Mouse (Mus musculus) hindbrain, embryonic 13.5 days (tissue): ENCODE results near the gene Naa50. TPM values are rescaled to one million over a fixed set of nuclear protein-coding genes. Genes with fewer than 3 reads are reported as not detected.

Source experiments
- ATAC-seq: fragments of 200-750 bp; cut with Nextera tagmentation; 2 replicates; pipeline ENCODE4 v1.8.0; 2017; ENCODE audit warnings: moderate TSS enrichment; ENCODE audit not compliant: low FRiP score
- H3K27ac ChIP-seq: fragments of 300-500 bp; sonication (generic); 2 replicates; pipeline ENCODE4 v1.5.1; 2015; ENCODE audit warnings: inconsistent platforms, mild to moderate bottlenecking, moderate library complexity
- H3K27me3 ChIP-seq: fragments of 300-500 bp; sonication (generic); 2 replicates; pipeline ENCODE4 v1.6.1; 2015; ENCODE audit warnings: mild to moderate bottlenecking, inconsistent platforms
- H3K36me3 ChIP-seq: fragments of 300-500 bp; sonication (generic); 2 replicates; pipeline ENCODE4 v1.6.1; 2015; ENCODE audit warnings: mild to moderate bottlenecking, inconsistent platforms
- H3K4me1 ChIP-seq: fragments of 300-500 bp; sonication (generic); replicated peaks from 2 replicates; pipeline ENCODE4 v1.6.1; 2015; ENCODE audit warnings: inconsistent platforms
- H3K4me2 ChIP-seq: fragments of 300-500 bp; sonication (generic); 2 replicates; pipeline ENCODE4 v1.6.1; 2015; ENCODE audit warnings: inconsistent platforms, mild to moderate bottlenecking, moderate library complexity
- H3K4me3 ChIP-seq: fragments of 300-500 bp; sonication (generic); 2 replicates; pipeline ENCODE4 v1.5.1; 2015; ENCODE audit warnings: mild to moderate bottlenecking, inconsistent platforms
- H3K9ac ChIP-seq: fragments of 300-500 bp; sonication (generic); 2 replicates; pipeline ENCODE4 v1.6.1; 2015; ENCODE audit warnings: mild to moderate bottlenecking, inconsistent platforms
- H3K9me3 ChIP-seq: fragments of 300-500 bp; sonication (generic); 2 replicates; pipeline ENCODE4 v1.6.1; 2016; ENCODE audit warnings: inconsistent platforms
- WGBS: fragments of 180-500 bp; shearing (Covaris S2); methylation state at CpG from one replicate; pipeline ENCODE4 v1.1.7; 2015; 5-methylcytosine and 5-hydroxymethylcytosine counted together
- polyA plus RNA-seq: library from polyadenylated mRNA; unstranded; fragments of >200 nt; fragmentation: Nextera tagmentation; extraction: Ambion mirVana; gene quantifications from 2 replicates; pipeline ENCODE4 v1.2.1, GENCODE M21; 2015

Naa50 gene
- polyA plus RNA-seq, 1 experiment from 2014 or later, result 65.8 TPM

DNA sequence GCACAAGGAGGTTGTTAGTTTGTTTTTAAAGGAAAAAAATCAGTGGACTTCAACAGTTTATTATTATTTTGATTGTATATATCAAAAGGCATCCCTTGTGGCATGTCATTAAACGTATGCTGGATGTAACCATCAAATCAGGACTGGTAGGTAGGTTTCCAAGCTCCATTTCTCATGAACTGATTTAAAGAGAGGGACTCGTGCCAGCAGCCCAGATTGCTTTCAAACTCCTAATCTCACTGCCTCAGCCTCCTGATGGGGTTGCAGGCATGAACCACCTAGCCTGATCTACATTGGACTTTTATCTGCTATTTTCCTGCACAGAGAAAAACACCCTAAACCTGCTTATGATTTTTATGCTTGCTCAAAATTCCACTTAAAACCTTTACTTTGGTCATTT lies 15.8 kb upstream of the Naa50 start:
- no peaks in the 10 kb centered on the region for H3K9me3 ChIP-seq
- WGBS, result 81% methylated on average over 2 of the region's 2 CpGs
- H3K36me3 ChIP-seq, result no peaks in the 10 kb centered on the region
- H3K4me2 ChIP-seq, result no peak overlapping the region
- no peak overlapping the region for H3K27ac ChIP-seq
- H3K9ac ChIP-seq, result no peak overlapping the region
- no peaks in the 10 kb centered on the region for H3K4me1 ChIP-seq
- H3K27me3 ChIP-seq, result no peaks in the 10 kb centered on the region
- no peak overlapping the region for H3K4me3 ChIP-seq
- ATAC-seq, result no peak

DNA sequence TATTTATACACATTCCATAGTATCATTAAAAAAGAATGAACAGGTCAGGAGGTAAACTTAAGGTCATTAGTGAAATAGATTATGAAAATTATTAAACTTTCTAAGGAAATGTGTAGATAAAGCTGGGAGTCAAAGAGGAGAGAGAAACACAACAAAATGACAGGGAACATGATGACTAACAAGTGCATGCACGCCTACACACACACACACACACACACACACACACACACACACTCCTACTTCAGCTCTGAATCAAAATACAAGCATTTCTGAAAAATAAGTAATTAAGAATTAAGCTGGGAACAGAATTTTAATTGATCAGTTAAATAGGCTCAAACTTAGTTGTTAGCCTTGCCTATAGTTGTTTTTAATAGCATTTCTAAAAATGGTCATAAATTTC lies 14.9 kb upstream of the Naa50 start:
- no peak for ATAC-seq
- H3K9ac ChIP-seq, result no peak overlapping the region
- no peak overlapping the region for H3K4me3 ChIP-seq
- H3K9me3 ChIP-seq, result no peaks in the 10 kb centered on the region
- H3K27ac ChIP-seq, result no peak overlapping the region
- H3K4me1 ChIP-seq, result no peaks in the 10 kb centered on the region
- H3K36me3 ChIP-seq, result no peaks in the 10 kb centered on the region
- H3K27me3 ChIP-seq, result no peaks in the 10 kb centered on the region
- no peak overlapping the region for H3K4me2 ChIP-seq
- 75% methylated on average over 1 of the region's 1 CpGs for WGBS

DNA sequence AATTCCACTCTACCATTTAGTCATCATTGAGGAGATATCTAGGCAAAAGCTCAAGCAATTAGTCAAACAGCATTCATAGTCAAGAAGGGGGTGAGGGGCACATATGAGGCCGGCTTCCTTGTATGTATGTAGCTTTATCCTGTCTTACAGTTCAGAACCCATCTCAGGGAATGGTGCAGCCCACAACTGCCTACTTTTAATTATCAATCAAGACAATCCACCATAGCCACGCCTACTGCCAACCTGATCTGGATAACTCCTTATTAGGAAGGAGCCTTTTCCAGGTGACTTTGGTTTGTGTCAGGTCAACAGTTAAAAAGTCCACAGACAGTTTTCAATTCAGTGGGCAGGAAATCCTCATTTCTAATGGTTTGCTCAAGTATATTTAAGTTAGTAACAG lies 14.2 kb upstream of the Naa50 start:
- no peaks in the 10 kb centered on the region for H3K27me3 ChIP-seq
- 91% methylated on average over 2 of the region's 2 CpGs for WGBS
- no peaks in the 10 kb centered on the region for H3K9me3 ChIP-seq
- H3K36me3 ChIP-seq, result no peaks in the 10 kb centered on the region
- no peak overlapping the region for H3K4me2 ChIP-seq
- H3K4me3 ChIP-seq, result no peak overlapping the region
- H3K4me1 ChIP-seq, result no peaks in the 10 kb centered on the region
- H3K9ac ChIP-seq, result no peak overlapping the region
- ATAC-seq, result no peak
- H3K27ac ChIP-seq, result no peak overlapping the region

DNA sequence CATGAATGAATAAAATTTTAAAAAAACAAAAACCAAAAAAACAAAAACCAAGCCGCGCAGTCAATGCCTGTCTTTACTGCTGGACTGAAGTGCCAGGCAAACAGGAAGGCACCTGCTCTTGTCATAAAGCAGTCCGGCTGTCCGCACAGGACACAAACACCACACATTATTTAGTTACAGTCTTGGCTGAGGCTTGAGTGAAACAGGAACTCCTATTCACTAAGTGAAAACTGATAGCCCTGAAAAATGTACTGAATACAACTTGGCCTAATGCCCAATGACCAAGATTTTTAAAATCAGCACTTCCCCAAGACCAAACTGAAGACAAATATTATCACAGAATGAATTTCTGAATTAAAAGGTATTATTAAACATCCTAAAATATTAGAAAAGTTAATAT lies 13.2 kb upstream of the Naa50 start:
- no peaks in the 10 kb centered on the region for H3K36me3 ChIP-seq
- H3K4me1 ChIP-seq, result no peaks in the 10 kb centered on the region
- no peak overlapping the region for H3K4me2 ChIP-seq
- no peaks in the 10 kb centered on the region for H3K27me3 ChIP-seq
- H3K27ac ChIP-seq, result no peak overlapping the region
- 79% methylated on average over 4 of the region's 4 CpGs for WGBS
- H3K4me3 ChIP-seq, result no peak overlapping the region
- H3K9me3 ChIP-seq, result no peaks in the 10 kb centered on the region
- no peak overlapping the region for H3K9ac ChIP-seq
- no peak for ATAC-seq

DNA sequence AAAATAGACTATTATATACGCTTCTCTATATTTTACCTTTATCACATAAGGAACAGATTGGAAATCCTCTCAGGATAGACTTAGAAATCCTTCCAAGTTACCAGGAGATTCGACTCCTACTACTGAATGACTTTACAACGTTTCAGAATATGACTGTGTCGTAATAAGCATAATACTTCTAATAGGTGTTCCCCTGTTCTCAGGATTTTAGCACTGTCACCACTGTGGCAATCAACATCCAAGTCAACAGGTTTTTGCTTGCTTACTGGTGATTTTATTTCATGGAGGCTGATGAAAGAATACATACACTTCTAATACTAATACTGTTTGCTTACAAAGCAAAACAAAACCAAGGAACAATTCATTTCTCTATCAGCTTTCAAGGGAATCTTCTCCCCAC lies 7.3 kb upstream of the Naa50 start:
- no peaks in the 10 kb centered on the region for H3K36me3 ChIP-seq
- ATAC-seq, result no peak
- H3K9me3 ChIP-seq, result no peaks in the 10 kb centered on the region
- no peak overlapping the region for H3K4me2 ChIP-seq
- no peak overlapping the region for H3K9ac ChIP-seq
- no peak overlapping the region for H3K27ac ChIP-seq
- H3K4me1 ChIP-seq, result peaks cover 4% of the 10 kb centered on the region; the same call in 1 of the 2 replicates
- no peaks in the 10 kb centered on the region for H3K27me3 ChIP-seq
- WGBS, result 90% methylated on average over 4 of the region's 4 CpGs
- H3K4me3 ChIP-seq, result no peak overlapping the region

DNA sequence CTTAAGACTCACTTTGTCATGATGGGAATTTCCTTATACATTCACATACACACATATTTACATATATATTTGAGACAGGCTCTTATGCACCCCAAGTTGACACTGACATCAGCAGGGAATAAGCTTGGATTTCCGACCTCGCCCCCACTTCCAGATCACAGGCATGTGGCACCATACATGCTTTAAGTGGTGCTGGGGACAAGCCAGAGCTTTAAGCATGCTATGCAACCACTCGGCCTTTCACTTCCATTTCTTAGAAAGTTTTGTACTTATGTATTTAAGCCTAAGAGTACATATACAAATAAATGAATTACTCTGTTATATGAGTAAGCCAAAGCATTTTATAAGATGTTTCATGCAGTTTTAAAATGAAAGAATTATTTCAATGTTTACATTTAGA lies 6.4 kb upstream of the Naa50 start:
- ATAC-seq, result no peak
- H3K4me2 ChIP-seq, result no peak overlapping the region
- WGBS, result 93% methylated on average over 3 of the region's 3 CpGs
- H3K27me3 ChIP-seq, result no peaks in the 10 kb centered on the region
- peaks cover 13% of the 10 kb centered on the region for H3K4me1 ChIP-seq
- no peak overlapping the region for H3K27ac ChIP-seq
- no peaks in the 10 kb centered on the region for H3K36me3 ChIP-seq
- H3K9ac ChIP-seq, result no peak overlapping the region
- no peaks in the 10 kb centered on the region for H3K9me3 ChIP-seq
- H3K4me3 ChIP-seq, result no peak overlapping the region

DNA sequence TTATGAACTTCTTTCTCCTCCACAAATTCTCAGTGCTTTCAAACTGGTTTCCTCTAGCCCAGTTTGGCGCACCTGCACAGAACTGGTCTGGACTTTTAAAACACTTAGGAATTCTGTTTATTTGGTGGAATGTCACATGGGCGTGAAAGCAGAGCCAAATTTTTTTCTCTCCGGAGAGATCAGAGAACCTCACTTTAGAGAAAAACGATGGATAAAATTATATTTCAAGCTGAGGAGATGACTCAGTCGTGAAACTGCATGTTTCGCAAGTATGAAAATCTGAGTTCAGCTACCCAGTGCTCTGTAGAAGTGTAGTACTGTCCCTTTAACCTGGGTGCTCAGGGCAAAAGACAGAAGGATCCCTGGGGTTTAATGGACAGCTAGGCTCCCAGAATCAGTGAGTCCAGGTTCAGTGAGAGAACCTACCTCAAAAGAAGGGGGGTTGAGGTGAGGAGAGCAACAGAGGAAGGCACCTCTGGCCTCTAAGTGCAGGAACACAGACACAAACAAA lies 3.1 kb upstream of the Naa50 start:
- 91% methylated on average over 6 of the region's 6 CpGs for WGBS
- no peak overlapping the region for H3K9ac ChIP-seq

DNA sequence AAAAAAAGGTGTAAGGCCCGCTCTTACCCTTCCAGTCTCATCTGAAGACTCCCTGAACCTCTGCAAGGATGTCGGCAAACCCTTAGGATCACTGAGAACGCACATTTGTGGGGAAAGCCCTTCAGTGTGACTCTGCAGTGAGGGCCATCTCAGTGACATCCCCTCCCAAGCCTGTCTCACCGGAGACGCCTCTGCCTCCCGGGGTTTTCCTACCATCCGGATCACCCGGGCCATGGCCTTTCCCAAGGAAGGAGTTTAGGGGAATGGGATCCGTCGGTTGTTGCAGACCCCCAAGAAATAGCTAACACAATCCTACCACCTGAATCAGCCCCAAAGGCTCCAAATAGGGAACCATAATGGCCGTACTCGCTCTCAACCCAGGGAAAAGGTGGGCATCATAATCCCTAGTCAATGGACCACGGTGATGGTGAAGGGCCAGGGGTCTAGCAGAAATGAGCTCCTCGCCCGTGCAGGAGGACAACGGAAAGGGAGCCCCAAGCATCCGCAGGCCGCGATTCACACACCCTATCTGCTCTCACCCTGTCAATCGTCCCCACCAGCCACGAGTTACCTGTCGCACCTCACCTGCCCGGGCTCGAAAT lies 1.2 kb upstream of the Naa50 start:
- 2% methylated on average over 24 of the region's 24 CpGs for WGBS
- H3K9ac ChIP-seq, result peak overlapping the region; percentile 97
- no peaks in the 10 kb centered on the region for H3K9me3 ChIP-seq
- H3K4me3 ChIP-seq, result peak overlapping the region; percentile 96
- peak; percentile 6; the same call in 1 of the 2 replicates for ATAC-seq
- H3K4me2 ChIP-seq, result peak overlapping the region; percentile 94
- H3K27me3 ChIP-seq, result no peaks in the 10 kb centered on the region
- peaks cover 22% of the 10 kb centered on the region for H3K4me1 ChIP-seq
- H3K36me3 ChIP-seq, result no peaks in the 10 kb centered on the region
- H3K27ac ChIP-seq, result peak overlapping the region; percentile 96

More for the DNA sequence above, 3.1 kb upstream of the Naa50 start:
- H3K9me3 ChIP-seq, result no peaks in the 10 kb centered on the region
- H3K4me1 ChIP-seq, result peaks cover 21% of the 10 kb centered on the region
- ATAC-seq, result no peak
- no peaks in the 10 kb centered on the region for H3K36me3 ChIP-seq
- no peak overlapping the region for H3K27ac ChIP-seq
- H3K4me2 ChIP-seq, result no peak overlapping the region
- no peaks in the 10 kb centered on the region for H3K27me3 ChIP-seq
- H3K4me3 ChIP-seq, result no peak overlapping the region

DNA sequence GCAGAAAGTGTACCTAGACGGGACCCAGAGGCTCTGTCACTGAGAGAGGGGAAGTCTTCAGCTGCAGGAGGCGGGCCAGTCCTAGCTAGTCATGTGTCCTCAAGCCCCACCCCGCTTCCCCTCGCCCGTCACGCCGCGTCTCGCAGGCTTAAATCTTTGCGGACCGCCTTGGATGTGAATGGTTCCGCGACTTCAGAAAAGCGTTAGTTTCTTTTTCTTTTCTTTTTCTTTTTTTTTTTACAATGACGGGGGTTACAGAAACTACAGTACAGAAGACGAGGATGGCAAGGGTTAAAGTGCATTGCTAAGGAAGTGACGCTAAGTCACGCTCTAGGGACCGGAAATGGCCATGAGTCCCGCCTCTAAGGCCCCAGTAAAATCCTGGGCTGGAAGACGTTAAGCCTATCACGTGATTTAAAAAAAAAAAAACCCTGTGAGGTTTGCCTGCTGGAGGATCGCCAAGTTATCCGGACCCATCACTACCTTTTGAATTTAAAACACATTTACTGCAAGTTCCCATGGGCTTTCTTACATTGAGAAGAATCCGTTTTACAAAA lies 573 bp upstream of the Naa50 start:
- Histone ChIP-seq H3K4me1 (peaks cover 22% of the 10 kb centered on the region), H3K36me3 (no peaks in the 10 kb centered on the region), H3K4me3 (peak overlapping the region; percentile 96), H3K27ac (peak overlapping the region; percentile 96), H3K4me2 (peak overlapping the region; percentile 94), H3K9me3 (no peaks in the 10 kb centered on the region), H3K9ac (peak overlapping the region; percentile 97), H3K27me3 (no peaks in the 10 kb centered on the region)
- peak; percentile 91 for ATAC-seq
- under 1% methylated on average over 25 of the region's 25 CpGs for WGBS

DNA sequence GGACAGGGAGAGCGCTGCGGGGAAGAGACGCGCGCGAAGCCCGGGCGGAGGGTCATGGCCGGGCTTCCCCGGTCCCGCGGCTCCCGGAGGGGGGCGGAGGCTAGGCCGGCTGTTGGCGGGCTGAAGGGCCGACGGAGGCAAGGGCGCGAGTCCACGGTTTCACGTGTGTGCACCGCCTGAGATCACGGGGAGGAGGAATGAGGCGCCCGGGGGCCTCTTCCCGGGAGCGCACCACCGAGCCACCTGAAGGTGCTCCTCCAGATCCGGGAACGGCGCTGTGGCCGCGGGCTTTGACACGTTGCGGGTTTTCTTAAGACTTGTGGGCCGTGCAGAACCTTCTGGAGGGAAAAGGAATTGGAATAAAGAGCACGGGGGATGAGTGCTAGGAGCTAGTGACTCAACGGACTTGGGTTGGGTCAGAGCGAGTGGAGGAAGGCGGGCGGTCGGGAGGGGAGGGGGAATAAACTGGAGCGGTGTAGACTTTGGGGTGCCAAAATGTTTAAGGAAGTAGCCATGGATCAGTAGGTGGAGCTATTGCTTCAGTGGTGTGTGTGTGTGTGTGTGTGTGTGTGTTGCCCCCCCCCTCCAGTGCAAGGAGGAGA lies 657 bp downstream of the Naa50 start:
- Histone ChIP-seq H3K9me3 (no peaks in the 10 kb centered on the region), H3K4me1 (peaks cover 22% of the 10 kb centered on the region), H3K27me3 (no peaks in the 10 kb centered on the region), H3K36me3 (no peaks in the 10 kb centered on the region), H3K27ac (peak overlapping the region; percentile 96), H3K9ac (peak overlapping the region; percentile 97), H3K4me3 (peak overlapping the region; percentile 96), H3K4me2 (peak overlapping the region; percentile 71)
- ATAC-seq, result peak; percentile 65
- under 1% methylated on average over 43 of the region's 44 CpGs for WGBS

DNA sequence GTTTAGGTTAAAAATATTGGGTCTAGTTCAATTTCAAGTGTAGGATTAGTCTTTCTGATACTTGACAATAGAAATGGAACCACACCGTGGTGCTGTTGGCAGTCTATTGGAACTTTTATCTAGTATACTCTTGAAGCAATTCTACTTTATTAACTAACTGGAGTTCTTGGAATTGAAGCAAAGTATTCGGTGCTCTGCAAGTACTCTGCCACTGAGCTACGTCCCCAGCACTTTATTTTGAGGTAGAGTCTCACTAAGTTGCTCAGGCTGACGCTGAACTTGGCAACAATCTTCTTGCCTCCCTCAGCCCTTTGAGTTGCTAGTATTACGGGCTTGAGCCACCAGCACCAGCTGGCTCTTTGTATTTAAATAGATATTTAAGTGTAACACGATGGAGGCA lies 1.9 kb downstream of the Naa50 start:
- H3K9ac ChIP-seq, result no peak overlapping the region
- no peak for ATAC-seq

DNA sequence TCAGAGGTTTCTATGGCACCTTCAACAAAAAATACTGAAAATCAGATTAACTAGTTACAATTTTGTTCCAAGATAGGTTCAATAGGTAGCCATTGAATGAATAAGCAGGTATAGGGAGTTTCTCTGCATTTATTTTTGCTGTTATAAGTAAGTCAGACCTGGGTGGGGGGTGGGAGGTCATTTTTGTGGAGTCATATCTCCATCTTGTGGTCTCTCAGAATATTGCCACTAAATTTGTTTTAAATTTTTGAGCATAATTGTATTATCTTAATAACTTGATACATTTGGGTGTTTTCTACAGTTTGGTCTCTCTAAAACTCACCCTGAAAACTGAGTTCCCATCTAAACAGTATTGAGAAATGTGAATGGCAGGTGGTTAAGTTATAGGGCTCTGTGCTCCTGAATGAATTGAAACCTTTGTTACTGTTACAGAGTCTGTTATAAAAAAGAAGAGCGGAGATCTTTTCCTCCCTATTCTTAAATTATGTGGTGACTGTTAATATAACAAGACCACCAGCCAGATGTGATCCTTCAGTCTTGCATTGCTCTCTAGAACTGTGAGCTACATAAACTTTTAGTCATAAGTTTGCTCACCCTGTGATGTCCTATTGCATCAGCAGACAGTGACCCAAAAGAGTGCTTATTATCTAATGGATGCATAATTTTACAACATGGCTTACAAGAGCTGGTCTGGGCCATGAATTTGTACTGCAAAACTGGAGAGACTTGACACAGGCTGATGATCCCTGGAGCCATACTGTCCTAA lies 9.6 kb downstream of the Naa50 start:
- Histone ChIP-seq H3K9me3 (no peaks in the 10 kb centered on the region), H3K4me2 (no peak overlapping the region), H3K27ac (no peak overlapping the region), H3K36me3 (no peaks in the 10 kb centered on the region), H3K27me3 (no peaks in the 10 kb centered on the region), H3K4me3 (no peak overlapping the region), H3K4me1 (no peaks in the 10 kb centered on the region), H3K9ac (no peak overlapping the region)
- no peak for ATAC-seq
- WGBS, result 94% methylated on average over 1 of the region's 1 CpGs

More for the DNA sequence above, 1.9 kb downstream of the Naa50 start:
- Histone ChIP-seq H3K27me3 (no peaks in the 10 kb centered on the region), H3K27ac (no peak overlapping the region), H3K4me2 (peak overlapping the region; percentile 71; the same call in 1 of the 2 replicates), H3K36me3 (no peaks in the 10 kb centered on the region), H3K9me3 (no peaks in the 10 kb centered on the region), H3K4me1 (peaks cover 22% of the 10 kb centered on the region), H3K4me3 (peak overlapping the region; percentile 15; the same call in 1 of the 2 replicates)
- 57% methylated on average over 6 of the region's 6 CpGs for WGBS
